Mouse (Mus musculus) mesoderm, embryonic 11.5 days (tissue): Measurements from ENCODE around the gene Osbpl9.

ENCODE experiments used
- DNase-seq: peaks from one replicate; pipeline ENCODE4 v3.0.0-alpha.2; 2012; ENCODE audit warnings: low read depth, low spot score

Osbpl9 gene

GRCm38 (mm10) chr4:109207524-109207923 is 5.5 kb upstream of the Osbpl9 start:
- no peak for DNase-seq

- DNase-seq: no peak
These were observed 2.3 kb upstream of the Osbpl9 start for GRCm38 (mm10) chr4:109204416-109204815.

- DNase-seq: no peak
These were observed 1.9 kb upstream of the Osbpl9 start for GRCm38 (mm10) chr4:109203931-109204330.

GRCm38 (mm10) chr4:109199069-109199468 is 3.0 kb downstream of the Osbpl9 start:
- DNase-seq: no peak

- no peak for DNase-seq
These were observed 6.0 kb downstream of the Osbpl9 start for GRCm38 (mm10) chr4:109195900-109196629.

GRCm38 (mm10) chr4:109193886-109194285 is 8.2 kb downstream of the Osbpl9 start:
- DNase-seq: no peak

- no peak for DNase-seq
These were observed 10.5 kb downstream of the Osbpl9 start for GRCm38 (mm10) chr4:109191598-109191997.

GRCm38 (mm10) chr4:109185616-109186405 is 16.3 kb downstream of the Osbpl9 start:
- DNase-seq: no peak

DNA sequence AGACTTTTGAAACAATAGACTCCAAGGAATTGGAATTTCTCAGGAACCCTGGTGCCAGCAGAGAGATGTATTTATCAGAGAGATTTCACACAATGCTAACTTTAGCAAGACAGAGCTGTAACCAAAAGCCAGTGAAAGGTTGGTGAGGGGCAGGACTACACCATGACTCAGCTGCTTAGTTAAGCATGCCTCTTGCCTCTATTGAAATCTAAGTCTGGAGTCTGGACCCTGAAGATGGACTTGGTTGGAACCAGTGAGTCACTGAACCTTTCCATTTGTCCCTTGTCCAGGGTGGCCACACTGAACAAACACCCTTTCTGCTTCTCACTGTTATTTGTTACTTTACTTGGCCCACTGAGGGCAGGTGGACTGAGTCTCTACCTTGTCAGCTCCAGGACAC is 26.4 kb downstream of the Osbpl9 start:
- DNase-seq: no peak

DNA sequence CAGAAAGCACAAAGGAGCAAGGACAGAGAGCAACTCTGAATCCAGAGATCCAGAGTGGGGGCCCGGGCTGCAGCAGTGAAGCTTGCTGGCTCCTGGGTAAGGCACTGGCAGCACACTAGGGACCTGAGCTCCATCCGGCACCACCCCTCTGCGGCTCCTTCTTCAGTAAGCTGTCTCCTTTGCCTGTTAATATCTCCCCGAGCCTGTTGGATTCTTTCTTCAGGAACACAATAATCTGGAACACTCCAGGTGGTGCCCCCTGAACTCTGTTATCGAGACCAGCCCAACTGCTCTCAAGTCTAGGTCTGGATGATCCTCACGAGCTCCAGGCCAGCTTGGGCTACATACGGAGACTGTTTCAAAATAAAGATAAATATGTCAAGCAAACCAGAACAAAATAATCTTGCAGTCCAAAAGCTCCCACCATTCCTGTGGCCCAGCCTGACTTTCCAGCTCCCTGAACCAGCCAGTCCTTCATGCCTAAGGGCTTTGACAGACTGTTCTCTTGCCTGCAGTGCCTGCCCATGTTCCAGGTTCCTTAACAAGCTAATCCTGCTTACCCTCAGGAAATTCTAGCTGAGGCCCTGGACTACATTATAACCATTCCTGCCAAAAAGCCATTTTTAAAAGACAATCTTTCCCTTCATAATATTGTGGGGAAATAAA is 28.2 kb downstream of the Osbpl9 start:
- DNase-seq: no peak

- DNase-seq: no peak
These were observed 28.7 kb downstream of the Osbpl9 start for GRCm38 (mm10) chr4:109173369-109173768.

DNA sequence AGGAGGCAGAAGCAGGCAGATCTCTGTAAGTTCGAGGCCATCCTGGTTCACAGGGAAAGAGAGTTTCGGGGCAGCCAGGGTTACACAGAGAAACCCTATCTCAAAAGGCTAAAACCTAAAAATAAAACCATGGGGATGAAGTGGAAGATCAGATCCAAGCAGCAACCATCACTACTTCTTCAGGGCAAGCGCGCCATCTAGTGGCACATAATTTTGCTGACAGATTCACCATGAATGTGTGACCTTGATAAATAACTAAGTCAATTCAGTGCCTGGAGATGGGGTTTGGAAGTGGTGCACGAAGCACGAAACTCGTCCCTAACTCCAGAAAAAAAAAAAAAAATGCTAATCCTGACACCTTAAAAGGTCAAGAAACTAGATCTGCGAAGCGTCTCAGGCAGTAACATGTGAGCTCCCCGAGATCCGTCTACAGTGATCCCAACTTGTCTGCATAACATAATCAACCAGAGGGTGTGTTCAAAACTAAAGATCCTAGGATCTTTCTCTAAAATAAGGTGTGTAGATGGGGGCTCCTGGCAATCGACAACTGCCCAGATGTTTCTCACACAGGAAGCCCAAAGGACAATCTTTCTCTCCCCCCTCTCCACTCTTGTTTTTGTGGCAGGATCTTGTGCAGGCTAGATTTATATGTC is 36.4 kb downstream of the Osbpl9 start:
- peak; percentile 82 for DNase-seq

GRCm38 (mm10) chr4:109156481-109157261 is 45.4 kb downstream of the Osbpl9 start:
- DNase-seq: no peak

GRCm38 (mm10) chr4:109156073-109156472 is 46.0 kb downstream of the Osbpl9 start:
- DNase-seq: no peak

DNA sequence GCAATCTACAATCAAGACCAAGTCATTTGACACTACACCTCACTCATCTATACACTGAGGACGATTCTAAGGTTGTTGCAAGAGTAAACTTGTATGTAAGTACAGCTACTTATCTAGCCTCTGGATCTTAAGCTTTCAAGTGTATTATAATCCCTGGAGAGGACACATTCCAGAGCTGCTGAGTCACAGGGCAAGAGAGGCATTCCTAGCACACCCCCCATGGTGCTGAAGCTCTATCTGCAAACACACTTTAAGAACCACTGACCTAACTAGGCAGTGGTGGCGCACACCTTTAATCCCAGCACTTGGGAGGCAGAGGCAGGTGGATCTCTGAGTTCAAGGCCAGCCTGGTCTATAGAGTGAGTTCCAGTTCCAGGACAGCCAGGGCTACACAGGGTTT is 51.9 kb downstream of the Osbpl9 start:
- DNase-seq: peak; percentile 51

GRCm38 (mm10) chr4:109149411-109149810 is 52.7 kb downstream of the Osbpl9 start:
- DNase-seq: no peak

DNA sequence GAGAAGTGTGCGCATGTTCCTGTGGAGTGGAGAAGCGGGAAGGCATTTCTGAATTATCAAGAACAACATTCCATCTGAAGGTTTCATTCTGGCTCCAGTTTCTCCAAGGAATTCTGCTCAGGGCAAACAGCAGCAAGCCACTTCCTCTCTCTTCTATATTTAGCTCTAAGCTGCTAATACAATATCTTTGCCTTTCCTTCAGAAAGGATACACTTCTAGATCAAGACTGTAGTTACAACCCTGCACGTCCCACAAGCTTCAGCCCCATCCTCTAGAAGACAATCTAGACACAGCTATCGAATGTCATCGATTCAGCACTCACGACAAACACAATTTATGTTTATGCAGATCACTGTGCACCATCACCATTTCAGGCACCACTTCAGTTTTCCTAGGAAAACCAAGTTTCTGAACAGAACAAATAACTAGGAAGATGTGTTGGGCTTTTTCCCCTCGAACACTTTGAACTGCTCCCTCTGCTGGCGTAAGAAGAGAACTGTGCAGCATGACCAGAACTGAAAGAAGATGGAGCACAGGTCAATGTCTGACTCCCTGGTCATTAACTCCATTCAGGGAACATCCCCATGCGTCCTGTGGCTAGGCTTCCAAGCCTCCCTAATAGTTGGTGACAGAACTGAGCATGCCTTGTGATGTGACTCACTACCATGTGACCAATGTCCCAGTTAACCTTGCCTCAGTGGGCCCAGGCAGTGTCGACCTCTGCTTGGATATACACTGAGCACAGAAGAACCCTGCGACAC is 54.6 kb downstream of the Osbpl9 start:
- peak; percentile 61 for DNase-seq

DNA sequence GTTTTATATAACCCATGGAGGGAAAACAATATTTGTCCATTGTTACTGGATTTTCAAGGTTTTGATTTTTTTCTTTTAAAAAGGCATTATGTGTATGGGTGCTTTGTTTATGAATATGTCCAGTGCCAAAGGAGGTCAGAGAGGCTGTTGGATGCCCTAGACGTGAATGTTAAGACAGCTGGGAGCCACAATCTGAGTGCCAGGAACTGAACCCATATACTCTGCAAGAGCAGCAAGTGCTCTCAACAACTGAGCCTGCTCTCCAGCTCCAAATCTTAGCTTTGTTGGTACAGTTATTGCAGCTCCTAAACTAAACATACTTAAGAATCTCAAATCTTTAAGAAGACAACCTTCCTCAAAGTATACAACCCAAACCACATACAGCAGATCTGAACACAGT is 59.0 kb downstream of the Osbpl9 start:
- no peak for DNase-seq

DNA sequence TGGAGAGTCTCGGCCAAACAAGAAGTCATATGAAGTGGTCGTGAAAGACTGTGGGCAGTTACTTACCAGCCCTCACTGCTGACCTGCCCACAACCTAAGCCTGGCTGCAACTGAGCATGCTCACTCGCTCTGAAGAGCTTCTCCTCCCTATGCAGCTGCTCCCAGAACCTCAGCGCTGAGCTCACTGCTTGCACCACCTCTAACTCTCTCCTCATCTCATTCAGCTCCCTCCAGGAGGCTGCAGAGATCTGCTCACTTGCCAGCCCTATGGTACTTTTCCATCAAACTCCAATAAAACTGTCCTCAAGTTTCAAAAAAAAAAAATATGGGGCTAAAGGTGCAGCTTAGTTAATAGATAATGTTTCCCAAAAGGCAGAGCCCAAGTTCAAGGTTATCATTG is 63.5 kb downstream of the Osbpl9 start:
- DNase-seq: no peak

DNA sequence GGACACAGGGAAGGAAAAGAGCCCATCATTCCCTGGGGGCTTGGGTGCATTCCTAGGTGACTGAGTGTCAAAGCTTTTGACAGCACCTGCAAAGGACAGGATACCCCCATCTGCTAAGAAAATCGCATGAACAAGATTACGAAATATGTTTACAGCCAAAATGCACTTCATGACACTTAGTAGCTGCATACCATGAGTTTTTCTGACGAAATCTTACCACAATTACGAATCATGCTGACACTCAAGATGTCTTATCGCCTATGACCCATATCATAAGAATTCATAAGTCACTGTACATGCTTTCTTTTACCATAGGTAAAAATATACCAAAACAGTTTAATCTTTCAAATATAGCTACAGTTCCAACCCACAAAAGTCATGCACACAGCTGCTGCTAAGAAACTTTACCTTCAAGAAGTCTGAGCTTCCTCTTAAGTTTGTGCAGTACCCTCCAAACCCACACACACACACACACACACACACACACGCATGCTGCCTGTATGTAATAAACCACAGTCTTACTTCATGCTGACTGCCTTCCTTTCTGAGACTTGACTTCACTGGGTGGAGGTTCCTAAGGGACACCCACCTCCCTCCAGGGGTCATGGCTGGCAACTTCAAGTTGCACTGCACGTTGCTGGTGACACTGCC is 65.5 kb downstream of the Osbpl9 start:
- no peak for DNase-seq
